Mouse (Mus musculus) embryonic fibroblast, embryonic 13.5 days (primary cell): Measurements from ENCODE around the gene Unc5a. TPM values are rescaled to one million over a fixed set of nuclear protein-coding genes. Genes with fewer than 3 reads are reported as not detected.

Experiments used
- H3K27ac ChIP-seq: 2 replicates; pipeline ENCODE4 v1.5.1; 2012; ENCODE audit warnings: low read length, control low read depth, inconsistent platforms; ENCODE audit not compliant: insufficient read depth
- H3K4me1 ChIP-seq: 2 replicates; pipeline ENCODE4 v1.6.1; 2011; ENCODE audit warnings: low read length; ENCODE audit not compliant: control insufficient read depth, insufficient read depth
- H3K4me3 ChIP-seq: 2 replicates; pipeline ENCODE4 v1.5.1; 2011; ENCODE audit warnings: mild to moderate bottlenecking, control low read depth, low read length; ENCODE audit not compliant: insufficient read depth
- CTCF ChIP-seq: IDR thresholded peaks from 2 replicates; pipeline ENCODE4 v1.5.1; 2011; ENCODE audit warnings: mild to moderate bottlenecking, control low read depth, low read length, moderate library complexity, borderline replicate concordance; ENCODE audit not compliant: insufficient read depth
- POLR2A ChIP-seq: IDR thresholded peaks from 2 replicates; pipeline ENCODE4 v1.6.1; 2011; ENCODE audit warnings: low read depth, mild to moderate bottlenecking, control low read depth, low read length, moderate library complexity
- polyA plus RNA-seq: library from polyadenylated mRNA; stranded (reverse); fragments of >200 nt; gene quantifications from 2 replicates; pipeline ENCODE4 v1.2.4, GENCODE M21; 2011; ENCODE audit warnings: low read depth; ENCODE audit not compliant: missing spikeins, insufficient read length

The Unc5a gene
- polyA plus RNA-seq, 1 experiment: 2.5 TPM

DNA sequence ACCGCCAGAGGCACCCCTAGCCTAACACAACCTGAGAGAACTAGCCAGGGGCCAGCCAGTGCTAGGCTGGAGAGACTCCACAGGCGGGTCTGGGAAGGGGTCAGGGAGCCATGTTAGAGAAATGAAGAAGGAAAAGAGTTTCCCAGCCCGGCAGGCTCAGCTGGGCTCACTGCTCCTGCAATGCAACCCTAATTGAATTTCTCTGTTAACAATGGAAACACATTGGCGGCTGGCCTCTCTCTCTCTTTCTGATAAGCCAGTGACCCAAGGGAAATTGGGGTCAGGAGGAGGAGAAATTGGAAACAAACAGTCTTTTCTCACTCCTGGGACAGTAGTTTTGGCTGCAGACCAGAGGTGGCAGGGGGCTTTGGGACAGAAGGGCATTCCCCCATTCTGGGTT lies 45.4 kb downstream of the Unc5a start:
- TF ChIP-seq CTCF (no peak), POLR2A (no peak)
- H3K4me3 ChIP-seq: no peak overlapping the region
- H3K27ac ChIP-seq: no peak overlapping the region
- no peaks in the 10 kb centered on the region for H3K4me1 ChIP-seq

- Histone ChIP-seq H3K4me3 (no peak overlapping the region), H3K27ac (no peak overlapping the region), H3K4me1 (no peaks in the 10 kb centered on the region)
- TF ChIP-seq CTCF: no peak
- TF ChIP-seq POLR2A: no peak
Measured at GRCm38 (mm10) chr13:54995161-54995560, 46.0 kb downstream of the Unc5a start.

- Histone ChIP-seq H3K27ac (no peak overlapping the region), H3K4me3 (no peak overlapping the region), H3K4me1 (no peaks in the 10 kb centered on the region)
- TF ChIP-seq POLR2A: no peak
Measured at GRCm38 (mm10) chr13:54997568-54997967, 48.4 kb downstream of the Unc5a start.

GRCm38 (mm10) chr13:55000433-55000832 lies 51.2 kb downstream of the Unc5a start:
- H3K27ac ChIP-seq: no peak overlapping the region
- no peak for TF ChIP-seq CTCF
- no peak for TF ChIP-seq POLR2A
- no peak overlapping the region for H3K4me3 ChIP-seq
- no peaks in the 10 kb centered on the region for H3K4me1 ChIP-seq

DNA sequence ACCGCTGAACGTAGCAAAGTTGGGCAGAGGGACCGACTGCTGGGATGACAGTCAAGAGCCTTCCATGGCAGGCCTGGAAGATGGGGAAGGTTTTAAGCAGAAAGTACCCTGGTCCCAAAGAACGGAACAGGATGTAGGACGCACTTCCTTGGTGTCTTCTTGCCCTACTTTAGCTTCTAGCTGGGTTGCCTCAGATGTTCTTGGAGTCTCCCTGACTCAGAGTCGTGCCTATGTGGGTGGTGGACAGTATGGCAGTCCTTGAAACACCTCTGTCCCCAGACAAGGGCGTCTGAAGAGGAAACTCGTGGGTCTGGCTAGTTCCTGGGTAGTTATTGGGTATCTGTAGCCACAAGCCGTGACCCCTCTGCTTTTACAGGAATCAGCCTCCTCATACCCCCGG lies 52.9 kb downstream of the Unc5a start:
- no peak overlapping the region for H3K4me3 ChIP-seq
- no peaks in the 10 kb centered on the region for H3K4me1 ChIP-seq
- TF ChIP-seq CTCF (no peak), POLR2A (no peak)
- no peak overlapping the region for H3K27ac ChIP-seq

DNA sequence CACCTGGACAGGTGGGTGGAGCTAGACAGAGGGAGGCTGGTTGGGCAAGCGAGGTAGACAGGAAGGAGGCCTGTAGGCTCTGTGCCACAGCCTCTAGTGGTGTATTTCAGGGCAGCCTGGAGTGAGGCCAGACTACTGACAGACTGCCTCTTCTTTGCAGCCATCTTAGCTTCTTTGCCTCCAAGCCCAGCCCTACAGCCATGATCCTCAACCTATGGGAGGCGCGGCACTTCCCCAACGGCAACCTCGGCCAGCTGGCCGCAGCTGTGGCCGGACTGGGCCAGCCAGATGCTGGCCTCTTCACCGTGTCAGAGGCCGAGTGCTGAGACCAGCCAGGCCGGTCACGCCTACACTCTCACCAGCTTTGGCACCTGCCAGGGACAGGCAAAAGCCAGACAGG lies 55.4 kb downstream of the Unc5a start:
- Histone ChIP-seq H3K4me3 (no peak overlapping the region), H3K4me1 (no peaks in the 10 kb centered on the region), H3K27ac (no peak overlapping the region)
- TF ChIP-seq POLR2A: no peak
- no peak for TF ChIP-seq CTCF

DNA sequence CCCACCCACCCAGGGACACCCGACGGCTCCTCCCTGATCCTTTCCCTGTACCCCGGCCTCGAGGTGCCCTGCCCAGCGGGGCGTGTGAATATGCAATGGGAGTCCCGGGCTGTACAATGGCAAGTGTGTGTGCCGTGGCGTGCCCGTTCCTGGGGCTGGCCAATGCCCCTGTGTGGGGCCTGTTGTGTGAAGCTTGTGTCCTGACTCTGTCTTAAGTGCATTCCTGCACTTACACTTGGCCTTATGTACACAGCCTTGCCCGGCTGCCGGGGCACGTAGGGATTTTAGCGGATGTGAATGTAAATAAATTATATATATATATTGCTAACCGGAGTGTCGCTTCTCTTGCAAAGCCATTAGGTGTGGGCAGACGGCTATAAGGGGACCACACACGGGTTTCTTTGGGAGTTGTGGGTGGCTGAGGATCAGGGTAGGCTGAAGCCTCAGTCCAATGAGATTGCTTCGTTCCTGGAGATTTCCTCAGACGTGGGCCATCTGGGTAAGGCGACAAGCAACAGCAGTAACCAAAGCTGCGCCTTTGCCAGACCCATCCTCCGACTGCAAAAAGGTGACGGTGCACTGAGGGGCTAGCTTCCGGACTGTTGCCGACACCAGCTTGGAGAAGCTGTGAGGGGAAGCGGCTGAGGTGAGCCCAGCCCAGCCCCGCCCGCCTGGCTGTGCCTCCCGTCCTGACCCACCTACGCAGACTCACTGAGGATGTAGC lies 56.6 kb downstream of the Unc5a start:
- Histone ChIP-seq H3K4me3 (no peak overlapping the region), H3K4me1 (no peaks in the 10 kb centered on the region), H3K27ac (no peak overlapping the region)
- TF ChIP-seq CTCF (no peak), POLR2A (no peak)

DNA sequence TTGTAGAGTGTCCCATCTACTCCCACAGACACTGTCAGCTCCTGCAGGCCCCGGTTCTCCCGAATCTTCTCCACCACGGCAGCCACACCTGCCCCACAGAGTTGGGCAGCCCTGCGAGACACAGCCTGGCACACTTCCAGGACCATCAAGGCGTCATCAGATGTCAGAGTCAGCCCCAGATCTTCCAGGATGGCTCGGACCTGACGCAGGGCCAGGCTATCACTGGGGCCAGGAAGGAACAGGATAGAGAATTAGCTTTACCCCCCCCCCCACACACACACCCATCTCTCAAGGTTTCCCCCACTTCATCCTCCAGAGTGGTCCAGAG lies 57.2 kb downstream of the Unc5a start:
- Histone ChIP-seq H3K4me3 (no peak overlapping the region), H3K4me1 (no peaks in the 10 kb centered on the region), H3K27ac (no peak overlapping the region)
- TF ChIP-seq POLR2A: no peak
- TF ChIP-seq CTCF: no peak

DNA sequence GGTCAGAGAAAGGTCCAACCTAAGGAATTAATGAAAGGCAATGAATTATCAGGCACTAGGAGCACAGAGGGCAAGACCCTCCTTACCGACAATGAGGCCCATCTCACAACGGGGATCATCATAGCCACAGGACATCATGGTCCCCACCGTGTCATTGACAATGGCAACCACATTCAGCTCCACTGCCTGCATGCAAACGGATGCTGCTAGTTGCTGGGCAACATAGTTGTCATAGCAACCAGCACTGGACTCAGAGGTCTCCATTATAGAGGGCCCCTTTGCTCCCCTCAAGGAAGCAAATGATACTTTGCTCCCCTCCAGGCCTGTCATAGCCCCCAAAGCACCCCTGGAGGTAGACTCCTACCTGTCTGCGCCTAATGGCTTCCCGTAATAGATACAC lies 59.4 kb downstream of the Unc5a start:
- TF ChIP-seq POLR2A: no peak
- TF ChIP-seq CTCF: no peak
- H3K27ac ChIP-seq: no peak overlapping the region
- no peaks in the 10 kb centered on the region for H3K4me1 ChIP-seq
- H3K4me3 ChIP-seq: no peak overlapping the region

- Histone ChIP-seq H3K27ac (no peak overlapping the region), H3K4me3 (no peak overlapping the region), H3K4me1 (no peaks in the 10 kb centered on the region)
- TF ChIP-seq POLR2A (no peak), CTCF (no peak)
Measured at GRCm38 (mm10) chr13:55011103-55011502, 61.9 kb downstream of the Unc5a start.
